Mouse (Mus musculus) subcutaneous adipose tissue, adult 2 months (tissue): ENCODE results near the gene Fat3. TPM values are rescaled to one million over a fixed set of nuclear protein-coding genes. Genes with fewer than 3 reads are reported as not detected.

Experiments
- polyA plus RNA-seq: library from polyadenylated mRNA; depleted of rRNA; stranded (reverse); fragments of >200 nt; gene quantifications from 2 replicates; pipeline ENCODE4 v1.2.3, GENCODE M21; 2012; ENCODE audit warnings: low replicate concordance; rRNA removed

Gene Fat3
- 0.13 and 3.3 TPM in 2 replicates for polyA plus RNA-seq

DNA sequence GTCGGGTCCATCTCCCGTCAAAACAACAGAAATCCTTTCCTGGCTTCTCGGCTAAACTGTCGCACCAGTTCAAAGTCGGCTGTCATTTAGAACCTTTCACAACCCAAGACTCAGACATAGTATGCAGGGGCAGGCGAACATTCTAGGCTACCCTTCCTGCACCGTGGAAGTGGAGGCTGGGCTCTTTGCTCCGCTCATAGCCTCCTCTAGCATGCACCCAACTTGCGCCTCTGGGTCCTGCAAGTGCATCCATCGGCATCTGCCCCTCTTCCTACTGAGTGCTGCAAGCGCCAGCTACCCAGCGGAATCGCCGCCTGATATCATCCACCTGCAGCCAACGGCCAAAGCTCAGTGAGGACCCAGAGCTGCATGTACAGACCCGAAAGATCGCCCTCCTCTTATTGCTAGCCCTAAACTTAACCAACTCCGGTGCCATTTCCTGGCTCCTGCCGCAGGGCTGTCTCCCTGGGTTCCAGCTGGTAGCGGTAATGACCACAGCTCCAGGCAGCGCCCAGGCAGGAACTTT, at the start of gene Fat3:
Gene Fat3, minus strand, starts transcription at position 100 of the 526 bp plus-strand sequence.

DNA sequence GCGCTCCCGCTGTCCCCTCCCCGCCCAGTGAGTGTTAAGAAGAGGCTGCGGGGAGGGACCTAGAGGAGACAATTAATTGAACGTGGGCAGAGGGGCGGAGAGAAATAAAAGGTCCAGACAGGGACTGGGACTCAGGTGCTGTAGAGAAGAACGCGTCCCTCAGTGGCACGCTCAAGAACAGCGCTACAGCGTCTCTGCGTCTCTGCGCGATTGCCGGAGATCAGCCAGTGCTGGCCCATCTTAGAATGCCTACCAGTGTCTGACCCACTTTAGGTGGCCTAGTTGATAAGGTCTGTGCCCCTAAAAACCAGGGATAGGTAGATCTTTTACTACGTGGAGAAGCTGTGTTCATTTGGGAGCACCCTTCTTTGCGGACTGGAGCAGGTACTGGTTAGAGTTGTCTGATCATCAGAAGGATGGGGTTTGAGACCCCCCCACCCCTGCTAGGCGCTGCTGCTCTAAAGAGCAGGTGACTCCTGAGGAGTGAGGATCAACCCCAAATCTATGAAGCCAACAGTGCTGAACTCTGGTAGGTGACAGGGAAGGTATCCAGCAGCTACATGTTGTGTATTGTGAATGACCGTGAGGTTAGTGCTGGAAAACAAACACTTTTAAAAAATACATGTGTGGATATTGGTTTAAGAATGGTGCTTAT, 626.5 kb downstream of the Fat3 start, which contains the start of gene Mtnr1b:
Gene Mtnr1b, minus strand, starts transcription at position 51 of the 655 bp plus-strand sequence.

